Mouse (Mus musculus) E14TG2a.4 (cell line): ENCODE measurements around the gene Castor2.

Source experiments
- H3K27me3 ChIP-seq: 2 replicates; pipeline ENCODE4 v1.6.1; 2014; ENCODE audit warnings: low read length, control low read depth; ENCODE audit not compliant: insufficient read depth
- H3K36me3 ChIP-seq: 2 replicates; pipeline ENCODE4 v1.6.1; 2014; ENCODE audit warnings: low read length, control low read depth; ENCODE audit not compliant: insufficient read depth
- H3K4me1 ChIP-seq: replicated peaks from 2 replicates; pipeline ENCODE4 v1.6.1; 2014; ENCODE audit warnings: low read depth, low read length, control low read depth
- H3K4me3 ChIP-seq: replicated peaks from 2 replicates; pipeline ENCODE4 v1.5.1; 2014; ENCODE audit warnings: mild to moderate bottlenecking, low read length
- H3K9me3 ChIP-seq: 2 replicates; pipeline ENCODE4 v1.6.1; 2014; ENCODE audit warnings: low read length, control low read depth
- CTCF ChIP-seq: conservative IDR thresholded peaks from 2 replicates; pipeline ENCODE4 v1.5.1; 2014; ENCODE audit warnings: low read length
- NANOG ChIP-seq: IDR thresholded peaks from 2 replicates; pipeline ENCODE4 v1.6.1; 2014; ENCODE audit warnings: borderline replicate concordance, low read length, mixed read lengths
- POU5F1 ChIP-seq: IDR thresholded peaks from 2 replicates; pipeline ENCODE4 v1.6.1; 2014; ENCODE audit warnings: low read length, borderline replicate concordance

Castor2 gene

GRCm38 (mm10) chr5:134136022-134136421 is 36.5 kb downstream of the Castor2 start:
- no peaks in the 10 kb centered on the region for H3K36me3 ChIP-seq
- no peak for TF ChIP-seq CTCF

DNA sequence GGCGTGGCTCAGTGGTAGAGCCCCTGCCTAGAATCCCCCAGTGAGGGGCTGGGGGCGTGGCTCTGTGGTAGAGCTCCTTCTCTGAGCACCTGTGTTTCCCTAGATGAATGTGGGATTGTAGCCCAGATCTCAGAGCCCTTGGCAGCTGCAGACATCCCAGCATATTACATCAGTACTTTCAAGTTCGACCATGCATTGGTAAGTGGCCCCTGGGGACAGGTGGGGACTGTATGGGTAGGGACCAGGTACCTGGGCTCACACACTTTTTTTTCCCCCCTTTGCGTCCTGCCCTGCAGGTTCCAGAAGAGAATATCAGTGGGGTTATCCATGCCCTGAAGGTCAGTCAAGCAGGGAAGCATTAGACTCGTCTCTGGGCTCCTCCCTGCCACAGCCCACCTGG is 38.4 kb downstream of the Castor2 start:
- TF ChIP-seq CTCF (no peak), NANOG (no peak), POU5F1 (no peak)
- no peak overlapping the region for H3K4me3 ChIP-seq
- H3K36me3 ChIP-seq: no peaks in the 10 kb centered on the region
- peaks cover 4% of the 10 kb centered on the region; the same call in 1 of the 2 replicates for H3K9me3 ChIP-seq
- H3K4me1 ChIP-seq: peaks cover 37% of the 10 kb centered on the region
- H3K27me3 ChIP-seq: no peaks in the 10 kb centered on the region

More at GRCm38 (mm10) chr5:134136022-134136421, 36.5 kb downstream of the Castor2 start:
- H3K9me3 ChIP-seq: no peaks in the 10 kb centered on the region
- H3K27me3 ChIP-seq: no peaks in the 10 kb centered on the region
- no peak overlapping the region for H3K4me3 ChIP-seq
- peaks cover 23% of the 10 kb centered on the region for H3K4me1 ChIP-seq

- TF ChIP-seq CTCF: peak; percentile 15
- no peak for TF ChIP-seq POU5F1
- no peak for TF ChIP-seq NANOG
Measured at GRCm38 (mm10) chr5:134139429-134139828, 39.9 kb downstream of the Castor2 start.

GRCm38 (mm10) chr5:134141236-134141635 is 41.7 kb downstream of the Castor2 start:
- peaks cover 4% of the 10 kb centered on the region; the same call in 1 of the 2 replicates for H3K9me3 ChIP-seq
- peaks cover 37% of the 10 kb centered on the region for H3K4me1 ChIP-seq
- no peak for TF ChIP-seq POU5F1
- no peak for TF ChIP-seq CTCF
- TF ChIP-seq NANOG: no peak

More at GRCm38 (mm10) chr5:134139429-134139828, 39.9 kb downstream of the Castor2 start:
- Histone ChIP-seq H3K4me1 (peaks cover 46% of the 10 kb centered on the region), H3K27me3 (no peaks in the 10 kb centered on the region), H3K36me3 (no peaks in the 10 kb centered on the region), H3K4me3 (no peak overlapping the region), H3K9me3 (peaks cover 4% of the 10 kb centered on the region; the same call in 1 of the 2 replicates)

DNA sequence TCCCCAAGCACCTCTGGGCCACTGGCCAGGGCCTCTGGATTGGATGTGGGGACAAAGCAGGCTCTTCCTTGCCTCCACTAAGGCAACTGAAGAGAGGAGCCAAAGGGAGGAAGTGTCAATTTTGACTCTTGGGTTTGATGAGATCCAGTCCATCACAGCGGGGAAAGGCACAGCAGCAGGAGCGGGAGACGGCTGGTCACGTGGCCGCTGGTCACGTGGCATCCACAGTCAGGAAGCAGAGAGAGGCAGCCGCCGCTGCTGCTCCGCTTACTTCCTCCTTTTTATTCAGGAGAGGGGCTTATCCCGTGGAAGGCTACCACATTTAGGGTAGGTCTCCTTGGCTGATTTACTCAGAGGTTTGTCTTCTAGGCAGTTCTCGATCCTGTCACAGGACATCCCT is 42.9 kb downstream of the Castor2 start:
- Histone ChIP-seq H3K36me3 (peaks cover 5% of the 10 kb centered on the region), H3K4me1 (peaks cover 41% of the 10 kb centered on the region), H3K4me3 (peak overlapping the region; percentile 63), H3K9me3 (peaks cover 4% of the 10 kb centered on the region; the same call in 1 of the 2 replicates), H3K27me3 (no peaks in the 10 kb centered on the region)
- no peak for TF ChIP-seq POU5F1
- TF ChIP-seq NANOG: no peak
- no peak for TF ChIP-seq CTCF

More at GRCm38 (mm10) chr5:134141236-134141635, 41.7 kb downstream of the Castor2 start:
- H3K36me3 ChIP-seq: no peaks in the 10 kb centered on the region
- H3K4me3 ChIP-seq: no peak overlapping the region
- H3K27me3 ChIP-seq: no peaks in the 10 kb centered on the region

DNA sequence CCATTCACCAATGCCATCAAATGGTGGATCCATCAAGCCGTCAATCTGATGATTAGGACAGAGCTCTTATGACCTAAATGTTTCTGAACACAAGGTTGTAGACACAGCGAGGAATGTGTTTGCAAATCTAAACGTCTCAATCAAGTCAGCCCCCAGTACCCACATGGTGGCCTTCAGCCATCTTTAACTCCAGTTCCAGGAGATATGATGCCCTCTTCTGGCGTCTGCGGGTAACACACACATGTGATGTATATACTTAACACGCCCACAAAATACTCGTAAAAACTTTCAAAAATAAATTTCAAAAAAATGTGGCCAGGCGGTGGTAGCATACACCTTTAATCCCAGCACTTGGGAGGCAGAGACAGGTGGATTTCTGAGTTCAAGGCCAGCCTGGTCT is 45.5 kb downstream of the Castor2 start:
- Histone ChIP-seq H3K27me3 (no peaks in the 10 kb centered on the region), H3K4me1 (peaks cover 36% of the 10 kb centered on the region), H3K4me3 (no peak overlapping the region), H3K36me3 (peaks cover 31% of the 10 kb centered on the region), H3K9me3 (peaks cover 4% of the 10 kb centered on the region; the same call in 1 of the 2 replicates)
- peak; percentile 45 for TF ChIP-seq CTCF
- TF ChIP-seq POU5F1: no peak

GRCm38 (mm10) chr5:134147194-134147753 is 47.8 kb downstream of the Castor2 start:
- Histone ChIP-seq H3K4me3 (no peak overlapping the region), H3K36me3 (peaks cover 53% of the 10 kb centered on the region), H3K4me1 (peaks cover 29% of the 10 kb centered on the region), H3K27me3 (no peaks in the 10 kb centered on the region), H3K9me3 (peaks cover 2% of the 10 kb centered on the region; the same call in 1 of the 2 replicates)
- no peak for TF ChIP-seq POU5F1
- TF ChIP-seq CTCF: no peak
- no peak for TF ChIP-seq NANOG

DNA sequence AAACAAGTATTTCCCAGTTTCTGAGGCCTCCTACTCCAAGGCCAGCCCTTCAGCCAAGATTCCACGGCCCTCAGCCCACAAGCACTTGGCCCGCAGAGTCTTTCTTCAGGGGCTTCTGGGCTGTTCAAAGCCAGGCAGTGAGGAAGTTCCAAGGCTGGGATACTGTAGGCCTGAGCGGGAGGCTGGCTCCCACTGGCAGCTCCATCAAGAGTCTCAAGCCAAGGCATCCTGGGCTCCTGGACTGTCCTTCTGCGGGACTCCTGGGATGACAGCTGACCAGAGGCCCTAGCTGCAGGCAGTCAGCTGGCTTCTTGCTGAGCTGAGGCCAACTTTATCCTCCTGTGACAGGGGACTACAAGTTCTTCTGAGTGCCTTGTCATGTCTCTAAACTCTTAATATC is 48.6 kb downstream of the Castor2 start:
- TF ChIP-seq NANOG (no peak), POU5F1 (no peak), CTCF (no peak)
- H3K27me3 ChIP-seq: no peaks in the 10 kb centered on the region
- H3K36me3 ChIP-seq: peaks cover 62% of the 10 kb centered on the region
- peaks cover 24% of the 10 kb centered on the region for H3K4me1 ChIP-seq
- H3K9me3 ChIP-seq: no peaks in the 10 kb centered on the region
- no peak overlapping the region for H3K4me3 ChIP-seq

- H3K36me3 ChIP-seq: peaks cover 96% of the 10 kb centered on the region
- peaks cover 6% of the 10 kb centered on the region for H3K9me3 ChIP-seq
- no peak for TF ChIP-seq NANOG
- TF ChIP-seq CTCF: no peak
- TF ChIP-seq POU5F1: no peak
- no peak overlapping the region for H3K4me3 ChIP-seq
- H3K27me3 ChIP-seq: no peaks in the 10 kb centered on the region
- peaks cover 41% of the 10 kb centered on the region for H3K4me1 ChIP-seq
Measured at GRCm38 (mm10) chr5:134151895-134152294, 52.4 kb downstream of the Castor2 start.
